ENCODE assay signal across 8 mouse cellular contexts in genomic region chr11:55077331-55078231, GRCm38 (mm10). TPM values are rescaled to one million over a fixed set of nuclear protein-coding genes. Genes with fewer than 3 reads are reported as not detected.
DNase-seq lines count a peak whose midpoint lies in the region; ATAC-seq and TF ChIP-seq lines count a peak whose summit lies in the region.

TSS of gene Ccdc69 (minus strand) at chr11:55078131.

- no peak for TF ChIP-seq CTCF in layer of hippocampus, adult 2 months (conservative IDR thresholded peaks at IDR 0.05)

- H3K36me3 ChIP-seq in intestine, embryonic 15.5 days: no peaks in the 10 kb centered on the region
- H3K36me3 ChIP-seq in liver, embryonic 16.5 days (ENCODE audit: control insufficient read depth, insufficient read depth): no peaks in the 10 kb centered on the region
- H3K36me3 ChIP-seq in stomach, embryonic 16.5 days (ENCODE audit: control insufficient read depth, insufficient read depth, low read length): no peaks in the 10 kb centered on the region

- H3K4me2 ChIP-seq in intestine, embryonic 15.5 days (replicated peaks): peak within 1 kb of the TSS; percentile 96
- peak within 1 kb of the TSS; percentile 75 for H3K4me2 ChIP-seq in liver, embryonic 16.5 days (ENCODE audit: low read depth, low read length)
- peak within 1 kb of the TSS; percentile 96 for H3K4me2 ChIP-seq in stomach, embryonic 16.5 days (ENCODE audit: low read depth, low read length)

- WGBS in intestine, embryonic 15.5 days: under 1% methylated on average over 50 of the region's 50 CpGs
- WGBS in liver, embryonic 16.5 days (ENCODE audit: insufficient replicate concordance): under 1% methylated on average over 50 of the region's 50 CpGs
- under 1% methylated on average over 50 of the region's 50 CpGs for WGBS in stomach, embryonic 16.5 days

- no peaks in the 10 kb centered on the region for H3K9me3 ChIP-seq in intestine, embryonic 15.5 days
- no peaks in the 10 kb centered on the region for H3K9me3 ChIP-seq in liver, embryonic 16.5 days (replicated peaks; ENCODE audit: control insufficient read depth, low read length)
- H3K9me3 ChIP-seq in stomach, embryonic 16.5 days (replicated peaks; ENCODE audit: control insufficient read depth, low read length): no peaks in the 10 kb centered on the region

- H3K27me3 ChIP-seq in intestine, embryonic 15.5 days (replicated peaks): no peaks in the 10 kb centered on the region
- no peaks in the 10 kb centered on the region for H3K27me3 ChIP-seq in liver, embryonic 16.5 days (ENCODE audit: control insufficient read depth, insufficient read depth, low read depth, low read length)
- no peaks in the 10 kb centered on the region for H3K27me3 ChIP-seq in stomach, embryonic 16.5 days (ENCODE audit: control insufficient read depth, insufficient read depth, low read length)

- DNase-seq in layer of hippocampus, adult 2 months (ENCODE audit: low spot score in 2 of 2): no peak
- DNase-seq in layer of hippocampus, adult 18-20 months (ENCODE audit: low spot score in 2 of 2): no peak
- DNase-seq in gastrocnemius, postnatal 4 days (ENCODE audit: low spot score in 2 of 2): peak; percentile 40 to 59
- DNase-seq in neural tube, embryonic 10.5 days (ENCODE audit: extremely low spot score, low spot score): peak; percentile 60

- H3K27ac ChIP-seq in layer of hippocampus, adult 2 months: peak within 1 kb of the TSS; percentile 48; the same call in 1 of the 2 replicates
- peak within 1 kb of the TSS; percentile 29; the same call in 1 of the 2 replicates for H3K27ac ChIP-seq in intestine, embryonic 15.5 days
- peak within 1 kb of the TSS; percentile 42; the same call in 1 of the 2 replicates for H3K27ac ChIP-seq in liver, embryonic 16.5 days (ENCODE audit: low read length)
- H3K27ac ChIP-seq in stomach, embryonic 16.5 days (ENCODE audit: low read length): peak within 1 kb of the TSS; percentile 21; the same call in 1 of the 2 replicates

- peak within 1 kb of the TSS; percentile 48 for H3K9ac ChIP-seq in intestine, embryonic 15.5 days
- peak within 1 kb of the TSS; percentile 51 for H3K9ac ChIP-seq in liver, embryonic 16.5 days (ENCODE audit: low read depth, low read length)
- peak within 1 kb of the TSS; percentile 70 for H3K9ac ChIP-seq in stomach, embryonic 16.5 days (ENCODE audit: low read length)

- H3K4me3 ChIP-seq in layer of hippocampus, adult 2 months: peak within 1 kb of the TSS; percentile 51
- peak within 1 kb of the TSS; percentile 49 for H3K4me3 ChIP-seq in intestine, embryonic 15.5 days (replicated peaks)
- peak within 1 kb of the TSS; percentile 58 for H3K4me3 ChIP-seq in liver, embryonic 16.5 days (ENCODE audit: low read depth, low read length)
- H3K4me3 ChIP-seq in stomach, embryonic 16.5 days (replicated peaks; ENCODE audit: low read length): peak within 1 kb of the TSS; percentile 54

- H3K4me1 ChIP-seq in intestine, embryonic 15.5 days (replicated peaks): peaks cover 5% of the 10 kb centered on the region
- H3K4me1 ChIP-seq in liver, embryonic 16.5 days (ENCODE audit: control insufficient read depth, low read depth, low read length): peaks cover 5% of the 10 kb centered on the region
- H3K4me1 ChIP-seq in stomach, embryonic 16.5 days (ENCODE audit: control insufficient read depth, insufficient read depth, low read length): no peaks in the 10 kb centered on the region

- ATAC-seq in common myeloid progenitor, adult 5-6 weeks (replicated peaks; ENCODE audit: low read depth, poor library complexity, severe bottlenecking): peak; percentile 90
- ATAC-seq in intestine, embryonic 15.5 days: peak; percentile 90
- peak; percentile 61 for ATAC-seq in liver, embryonic 16.5 days (ENCODE audit: low read depth)
- ATAC-seq in stomach, embryonic 16.5 days (ENCODE audit: insufficient read depth, low FRiP score): peak; percentile 73

RNA-seq across cellular contexts. Expression of gene Ccdc69, which starts in this region (rescaled TPM):
- total RNA-seq in layer of hippocampus, adult 2 months (2021): under 1 TPM in 1 of 2 experiments, not detected in 1; 0.42 TPM
- under 1 TPM in 1 of 2 experiments, not detected in 1; 0.54 TPM for total RNA-seq in layer of hippocampus, adult 18-20 months (2021)
- 24.3 and 26.6 TPM in 2 replicates for total RNA-seq in common myeloid progenitor, adult 5-6 weeks (2017)
- 10 to 100 TPM; 13.2 to 17.9 TPM for total RNA-seq in gastrocnemius, postnatal 4 days (2021)
- 2.0 and 2.6 TPM in 2 replicates for polyA plus RNA-seq in intestine, embryonic 15.5 days (2015; fragmentation: Nextera tagmentation; extraction: Ambion mirVana)
- 1.3 TPM in 2 replicates for polyA plus RNA-seq in liver, embryonic 16.5 days (2015; fragmentation: Nextera tagmentation; extraction: Ambion mirVana)
- polyA plus RNA-seq in stomach, embryonic 16.5 days (2015; fragmentation: Nextera tagmentation; extraction: Ambion mirVana): 3.5 and 3.7 TPM in 2 replicates

Comparison
In these comparisons a context has a peak if more than half of its experiments do, and no peak if none do; other contexts are left out.
1. RNA of gene Ccdc69 (total RNA-seq): 24.3 to 26.6 TPM in common myeloid progenitor, adult 5-6 weeks and 13.2 to 17.9 TPM in gastrocnemius, postnatal 4 days; 0.54 TPM in layer of hippocampus, adult 18-20 months and 0.42 TPM in layer of hippocampus, adult 2 months; every median in the first group is over 4 times any median in the second.
2. DNase-seq: peak in gastrocnemius, postnatal 4 days (2 of 2) and neural tube, embryonic 10.5 days (single experiment); none in layer of hippocampus, adult 2 months (0 of 2) and layer of hippocampus, adult 18-20 months (0 of 2).
3. Peak in every context shown above with its lines, with median percentiles within 50 percentile points of each other: H3K27ac ChIP-seq, H3K4me3 ChIP-seq, ATAC-seq, H3K4me2 ChIP-seq and H3K9ac ChIP-seq.